Mouse (Mus musculus) hindbrain, embryonic 16.5 days (tissue): ENCODE data around the gene Ms4a4a. TPM values are rescaled to one million over a fixed set of nuclear protein-coding genes. Genes with fewer than 3 reads are reported as not detected.
"Not testable (repeated sequence)": the region's sequence is repeated elsewhere in the genome, so short reads cannot be mapped to it uniquely, and the experiment has no call there.

Source experiments
- ATAC-seq: fragments of 200-750 bp; cut with Nextera tagmentation; 2 replicates; pipeline ENCODE4 v1.8.0; 2017; ENCODE audit warnings: moderate TSS enrichment, moderate library complexity
- H3K27ac ChIP-seq: fragments of 300-500 bp; sonication (generic); 2 replicates; pipeline ENCODE4 v1.5.1; 2014; ENCODE audit warnings: low read depth, mild to moderate bottlenecking, control low read depth, low read length, moderate library complexity
- H3K27me3 ChIP-seq: fragments of 300-500 bp; sonication (generic); replicated peaks from 2 replicates; pipeline ENCODE4 v1.6.1; 2014; ENCODE audit warnings: low read length; ENCODE audit not compliant: control insufficient read depth, insufficient read depth
- H3K36me3 ChIP-seq: fragments of 300-500 bp; sonication (generic); 2 replicates; pipeline ENCODE4 v1.6.1; 2014; ENCODE audit warnings: mild to moderate bottlenecking, low read length, moderate library complexity, mixed read lengths; ENCODE audit not compliant: control insufficient read depth, insufficient read depth
- H3K4me1 ChIP-seq: fragments of 300-500 bp; sonication (generic); 2 replicates; pipeline ENCODE4 v1.6.1; 2014; ENCODE audit warnings: low read depth, low read length; ENCODE audit not compliant: control insufficient read depth, insufficient read depth
- H3K4me2 ChIP-seq: fragments of 300-500 bp; sonication (generic); 2 replicates; pipeline ENCODE4 v1.6.1; 2014; ENCODE audit warnings: mild to moderate bottlenecking, low read length, control low read depth, moderate library complexity
- H3K4me3 ChIP-seq: fragments of 300-500 bp; sonication (generic); 2 replicates; pipeline ENCODE4 v1.5.1; 2014; ENCODE audit warnings: mild to moderate bottlenecking, low read length, control low read depth, moderate library complexity
- H3K9ac ChIP-seq: fragments of 300-500 bp; sonication (generic); 2 replicates; pipeline ENCODE4 v1.6.1; 2014; ENCODE audit warnings: low read depth, mild to moderate bottlenecking, control low read depth, low read length, moderate library complexity
- H3K9me3 ChIP-seq: fragments of 300-500 bp; sonication (generic); 2 replicates; pipeline ENCODE4 v1.6.1; 2014; ENCODE audit warnings: mild to moderate bottlenecking, low read length, moderate library complexity; ENCODE audit not compliant: control insufficient read depth
- WGBS: fragments of 180-500 bp; shearing (Covaris S2); extraction: QIAGEN DNeasy Blood & Tissue Kit; methylation state at CpG from one replicate; pipeline ENCODE4 v1.1.7; 2014; 5-methylcytosine and 5-hydroxymethylcytosine counted together
- polyA plus RNA-seq: library from polyadenylated mRNA; unstranded; fragments of >200 nt; fragmentation: Nextera tagmentation; extraction: Ambion mirVana; gene quantifications from 2 replicates; pipeline ENCODE4 v1.2.1, GENCODE M21; 2015

The Ms4a4a gene
- polyA plus RNA-seq, 1 experiment from 2014 or later: 2.5 TPM

GRCm38 (mm10) chr19:11411640-11412039, 36.3 kb downstream of the Ms4a4a start:
- ATAC-seq: no peak
- 86% methylated on average over 1 of the region's 1 CpGs for WGBS
- H3K4me2 ChIP-seq: no peak overlapping the region
- no peaks in the 10 kb centered on the region for H3K4me1 ChIP-seq
- no peaks in the 10 kb centered on the region for H3K27me3 ChIP-seq
- H3K4me3 ChIP-seq: no peak overlapping the region
- H3K9me3 ChIP-seq: no peaks in the 10 kb centered on the region
- no peaks in the 10 kb centered on the region for H3K36me3 ChIP-seq
- no peak overlapping the region for H3K27ac ChIP-seq
- H3K9ac ChIP-seq: no peak overlapping the region

- H3K27ac ChIP-seq: no peak overlapping the region
- H3K4me2 ChIP-seq: no peak overlapping the region
- no peak overlapping the region for H3K9ac ChIP-seq
- WGBS: 96% methylated on average over 1 of the region's 1 CpGs
- no peaks in the 10 kb centered on the region for H3K4me1 ChIP-seq
- no peaks in the 10 kb centered on the region for H3K27me3 ChIP-seq
- H3K4me3 ChIP-seq: no peak overlapping the region
- no peaks in the 10 kb centered on the region for H3K9me3 ChIP-seq
- no peak for ATAC-seq
- no peaks in the 10 kb centered on the region for H3K36me3 ChIP-seq
Observed at GRCm38 (mm10) chr19:11414084-11414483, 38.8 kb downstream of the Ms4a4a start.

- H3K9me3 ChIP-seq: no peaks in the 10 kb centered on the region
- H3K9ac ChIP-seq: no peak overlapping the region
- no peaks in the 10 kb centered on the region for H3K27me3 ChIP-seq
- H3K4me2 ChIP-seq: no peak overlapping the region
- WGBS: 80% methylated on average over 3 of the region's 3 CpGs
- no peaks in the 10 kb centered on the region for H3K36me3 ChIP-seq
- H3K4me1 ChIP-seq: no peaks in the 10 kb centered on the region
- no peak overlapping the region for H3K27ac ChIP-seq
- no peak for ATAC-seq
- no peak overlapping the region for H3K4me3 ChIP-seq
Observed at GRCm38 (mm10) chr19:11415581-11415980, 40.3 kb downstream of the Ms4a4a start.

- not testable (repeated sequence) for H3K27me3 ChIP-seq, H3K4me2 ChIP-seq, H3K27ac ChIP-seq, H3K9ac ChIP-seq, ATAC-seq, H3K36me3 ChIP-seq, H3K4me1 ChIP-seq, H3K9me3 ChIP-seq, H3K4me3 ChIP-seq
- WGBS: 76% methylated on average over 1 of the region's 3 CpGs
Observed at GRCm38 (mm10) chr19:11418865-11419264, 43.5 kb downstream of the Ms4a4a start.

- not testable (repeated sequence) for H3K4me2 ChIP-seq, H3K9me3 ChIP-seq, ATAC-seq, H3K27me3 ChIP-seq, H3K4me1 ChIP-seq, H3K27ac ChIP-seq, H3K9ac ChIP-seq, H3K36me3 ChIP-seq, H3K4me3 ChIP-seq
- WGBS: 82% methylated on average over 1 of the region's 1 CpGs
Observed at GRCm38 (mm10) chr19:11431209-11431608, 55.9 kb downstream of the Ms4a4a start.

- no peak overlapping the region for H3K27ac ChIP-seq
- no peaks in the 10 kb centered on the region for H3K4me1 ChIP-seq
- no peaks in the 10 kb centered on the region for H3K36me3 ChIP-seq
- 89% methylated on average over 4 of the region's 4 CpGs for WGBS
- H3K4me3 ChIP-seq: no peak overlapping the region
- no peak overlapping the region for H3K9ac ChIP-seq
- H3K27me3 ChIP-seq: no peaks in the 10 kb centered on the region
- H3K9me3 ChIP-seq: no peaks in the 10 kb centered on the region
- no peak for ATAC-seq
- no peak overlapping the region for H3K4me2 ChIP-seq
Observed at GRCm38 (mm10) chr19:11435058-11435834, 59.9 kb downstream of the Ms4a4a start.

Other genes with a start within 250 kb of the Ms4a4a start
- not detected in 2 replicates for gene 1700017D01Rik, start 244.6 kb upstream of the Ms4a4a start, polyA plus RNA-seq
- gene 1700025F22Rik, start 210.2 kb upstream of the Ms4a4a start, polyA plus RNA-seq: not detected in 2 replicates
- not detected in 2 replicates for gene Ms4a13, start 178.8 kb upstream of the Ms4a4a start, polyA plus RNA-seq
- gene Ms4a12, start 143.1 kb upstream of the Ms4a4a start, polyA plus RNA-seq: not detected in 2 replicates
- gene Ms4a1, start 109.3 kb upstream of the Ms4a4a start, polyA plus RNA-seq: not detected in 2 replicates
- gene Ms4a5, start 91.7 kb upstream of the Ms4a4a start, polyA plus RNA-seq: not detected in 2 replicates
- gene Ms4a14, start 61.1 kb upstream of the Ms4a4a start, polyA plus RNA-seq: not detected in 2 replicates
- 2.2 and 4.3 TPM in 2 replicates for gene Ms4a7, start 39.4 kb upstream of the Ms4a4a start, polyA plus RNA-seq
- gene Ms4a4c, start 29.2 kb downstream of the Ms4a4a start, polyA plus RNA-seq: 0.53 TPM in 1 of 2 replicates, not detected in the other
- gene Ms4a4b, start 68.0 kb downstream of the Ms4a4a start, polyA plus RNA-seq: not detected in 2 replicates
- 2.2 and 2.5 TPM in 2 replicates for gene Ms4a6c, start 93.8 kb downstream of the Ms4a4a start, polyA plus RNA-seq
- not detected in 2 replicates for gene Gm8369, start 110.4 kb downstream of the Ms4a4a start, polyA plus RNA-seq
- gene Ms4a6b, start 141.0 kb downstream of the Ms4a4a start, polyA plus RNA-seq: 2.2 and 3.1 TPM in 2 replicates
- gene Ms4a4d, start 161.3 kb downstream of the Ms4a4a start, polyA plus RNA-seq: not detected in 2 replicates
- gene Ms4a6d, start 229.3 kb downstream of the Ms4a4a start, polyA plus RNA-seq: 1.9 and 2.1 TPM in 2 replicates
- gene Ms4a2, start 248.2 kb downstream of the Ms4a4a start, polyA plus RNA-seq: 0.10 and 0.32 TPM in 2 replicates